Mouse (Mus musculus) hematopoietic stem cell, adult 5-6 weeks (primary cell): Measurements from ENCODE around the gene Abtb2. TPM values are rescaled to one million over a fixed set of nuclear protein-coding genes. Genes with fewer than 3 reads are reported as not detected.

Experiments used
- ATAC-seq, 2 experiments: fragments of 125-278 bp in 1 of 2; replicated peaks in 1 of 2; 2 replicates each; pipeline ENCODE4 v1.8.0; 2016 to 2017; ENCODE audit warnings: inconsistent platforms in 2 of 2, mild to moderate bottlenecking in 2 of 2, moderate number of reproducible peaks in 2 of 2, low read depth in 1 of 2, moderate TSS enrichment in 1 of 2; ENCODE audit not compliant: low FRiP score in 2 of 2, poor library complexity in 2 of 2, severe bottlenecking in 2 of 2, insufficient read depth in 1 of 2, low TSS enrichment in 1 of 2
- total RNA-seq: library from RNA; stranded (forward); fragments of 172-1452, 232-1000 nt; gene quantifications from 2 replicates; pipeline ENCODE4 v1.2.3, GENCODE M21; 2017

Gene Abtb2
- total RNA-seq, 1 experiment from 2014 or later: 2.5 TPM

DNA sequence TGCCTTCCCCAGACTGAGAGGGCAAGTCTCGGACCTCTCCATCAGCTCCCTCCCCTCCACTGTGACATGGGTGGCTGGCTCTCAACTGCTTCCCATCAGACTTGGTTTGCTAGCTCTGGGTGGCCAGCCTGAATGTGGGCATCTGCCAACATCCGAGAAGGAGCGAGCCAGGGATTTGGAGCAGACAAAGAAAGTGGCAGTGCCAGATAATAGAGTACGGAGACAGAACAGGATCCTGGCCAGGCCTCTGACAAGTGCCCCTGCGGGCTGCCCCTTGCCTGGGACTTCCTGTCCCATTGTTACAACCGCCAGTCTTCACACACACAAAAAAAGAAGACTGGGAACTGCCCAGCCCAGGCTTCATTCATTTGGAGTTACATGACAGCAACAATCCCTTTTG is 124.3 kb downstream of the Abtb2 start:
- no peak for ATAC-seq

DNA sequence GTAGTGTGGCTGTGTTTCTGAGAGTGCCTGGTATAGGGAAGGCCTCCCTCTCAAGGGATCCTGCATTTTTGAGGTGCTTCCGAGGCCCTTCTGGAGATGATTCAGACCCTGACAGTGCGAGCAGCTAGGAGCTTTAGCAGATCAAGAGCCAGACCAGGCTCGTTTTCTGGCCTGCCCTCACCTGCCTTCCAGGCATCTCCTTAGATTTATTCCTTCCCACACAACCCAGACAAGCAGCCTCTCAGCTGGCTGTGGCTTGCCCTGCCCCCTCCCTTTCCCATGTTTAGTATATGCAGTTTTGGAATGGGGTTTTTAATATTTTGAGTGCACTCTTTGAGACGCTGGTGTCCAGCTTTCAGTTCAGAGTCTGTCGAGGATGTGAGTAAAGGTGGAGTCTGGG is 124.7 kb downstream of the Abtb2 start:
- no peak for ATAC-seq

DNA sequence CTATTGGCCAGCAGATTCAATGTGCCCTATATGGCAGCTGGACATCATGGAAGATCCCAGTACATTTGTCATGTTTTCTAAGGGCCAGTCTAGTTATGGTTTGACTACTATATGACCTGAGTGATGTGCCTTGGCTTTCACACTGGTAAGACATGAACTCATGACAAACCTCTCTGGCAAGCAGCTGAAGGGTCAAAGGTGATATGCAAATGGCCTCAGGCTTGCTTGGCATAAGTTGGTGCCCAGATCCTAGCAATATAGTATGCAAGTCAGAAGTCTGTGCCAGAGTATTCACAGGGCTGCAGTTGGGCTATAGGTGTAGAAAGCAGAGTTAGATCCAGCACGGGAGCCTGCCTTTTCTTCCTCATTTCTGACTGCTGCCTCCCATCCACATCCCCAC is 125.2 kb downstream of the Abtb2 start:
- no peak for ATAC-seq

DNA sequence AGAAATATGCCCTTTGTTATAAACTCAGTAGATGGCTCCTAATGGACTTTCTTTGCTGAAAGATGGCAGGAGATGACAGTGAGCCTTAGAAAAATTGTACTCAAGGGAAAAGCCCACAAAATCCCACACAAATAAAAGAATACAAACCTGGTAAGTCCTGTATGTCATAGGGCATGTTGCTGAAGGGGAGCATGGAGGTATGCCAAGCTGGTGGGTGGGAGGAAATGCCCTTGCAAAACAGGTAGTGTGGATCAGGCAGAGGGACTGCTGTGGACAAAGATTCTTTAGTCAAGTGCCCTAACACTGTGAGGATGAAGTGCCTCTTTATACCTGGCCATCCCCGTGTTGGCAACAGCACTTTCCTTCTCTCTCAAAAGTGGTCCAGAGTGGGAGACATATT is 126.7 kb downstream of the Abtb2 start:
- no peak for ATAC-seq

DNA sequence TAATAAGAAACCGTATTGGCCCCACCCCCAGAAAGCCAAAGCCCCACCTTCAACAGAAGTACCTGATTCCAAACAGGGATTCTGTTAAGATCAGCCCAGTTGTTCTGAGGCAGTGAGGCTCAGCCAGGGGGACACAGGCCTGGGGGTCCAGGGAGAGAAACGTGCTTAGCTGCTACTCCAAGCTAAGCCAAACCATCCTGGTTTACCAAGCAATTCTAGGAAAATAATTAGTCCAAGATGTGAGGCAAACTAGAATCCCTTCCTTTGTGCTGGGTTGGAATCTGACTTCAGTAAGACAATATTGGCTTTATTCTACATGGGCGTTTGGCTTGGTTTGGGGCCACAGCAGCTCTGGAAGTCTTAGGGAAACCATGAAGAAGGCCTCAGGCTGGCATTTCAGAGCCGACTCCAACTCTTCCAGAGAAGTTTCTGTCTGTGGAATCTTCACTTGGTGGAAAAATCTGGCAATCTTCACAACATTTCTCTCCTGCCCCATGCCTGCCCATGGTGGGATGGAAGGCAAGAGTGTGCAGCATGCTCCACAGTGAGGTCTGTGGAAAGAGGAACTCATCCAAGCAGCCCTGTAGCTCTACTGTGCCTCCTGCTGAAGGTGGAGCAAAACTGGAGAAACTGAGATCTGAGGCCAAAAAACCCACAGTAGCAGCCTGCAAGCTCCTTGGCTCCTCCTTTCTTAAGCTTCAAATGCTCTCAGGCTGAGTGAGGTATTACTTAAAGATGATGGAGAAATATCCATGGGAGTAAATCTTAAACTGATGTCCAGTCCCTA is 128.9 kb downstream of the Abtb2 start:
- ATAC-seq: peak; percentile 16 to 54; a peak in 1 of 4 replicates

DNA sequence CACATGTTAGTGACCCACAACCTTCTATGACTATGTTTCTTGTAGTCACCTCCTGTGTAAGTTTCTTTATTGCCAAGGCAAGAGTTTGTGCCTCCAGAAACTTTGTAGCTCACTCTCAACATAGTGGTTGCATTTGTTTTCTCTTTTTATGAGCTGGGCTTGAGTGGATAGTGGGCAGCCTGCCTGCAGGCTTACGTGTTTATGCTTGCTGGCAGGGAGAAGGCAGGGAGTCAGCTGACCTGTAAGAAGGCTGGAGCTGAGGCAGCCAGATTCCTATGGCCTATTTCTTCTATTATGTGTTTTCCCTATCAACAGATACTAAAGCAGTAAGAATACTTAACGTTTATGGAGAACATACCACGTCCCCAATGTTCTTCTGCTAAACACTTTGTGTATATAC is 130.1 kb downstream of the Abtb2 start:
- ATAC-seq: no peak

DNA sequence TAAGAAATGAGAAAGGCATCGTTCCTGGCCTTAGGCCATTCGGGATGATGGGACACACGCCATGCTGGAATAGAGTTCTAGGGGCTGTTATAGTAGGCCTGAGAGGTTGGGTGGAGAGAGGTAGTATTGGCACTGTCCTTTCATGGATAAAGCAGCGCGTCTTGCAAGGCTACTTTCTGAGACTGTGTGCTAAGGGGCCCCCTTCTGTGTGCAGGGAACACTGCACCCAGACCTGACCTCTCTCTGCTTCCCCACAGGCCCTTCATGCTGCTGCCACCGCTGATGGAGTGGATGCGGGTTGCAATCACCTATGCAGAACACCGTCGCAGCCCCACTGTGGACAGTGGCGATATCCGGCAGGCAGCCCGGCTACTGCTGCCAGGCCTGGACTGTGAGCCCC is 134.4 kb downstream of the Abtb2 start:
- ATAC-seq: no peak

DNA sequence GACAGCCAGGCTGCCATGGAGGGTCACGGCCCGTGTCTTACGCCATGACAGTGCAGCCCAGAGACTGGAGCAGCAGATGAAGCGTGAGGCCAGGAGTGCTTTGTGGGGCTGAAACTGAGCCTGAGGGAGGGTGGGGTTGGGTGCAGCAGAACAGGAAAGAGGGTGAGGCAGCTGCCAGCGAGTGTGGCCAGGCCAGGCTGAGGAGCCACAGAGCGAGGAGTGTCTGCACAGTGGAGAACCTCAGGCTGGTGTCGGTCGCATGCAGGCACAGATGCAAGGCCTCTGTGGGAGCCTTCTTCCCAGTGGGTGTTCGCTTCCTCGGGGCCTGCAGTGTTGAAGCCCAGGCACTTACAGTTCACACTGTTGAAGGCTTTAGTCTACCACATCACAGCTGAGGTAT is 137.2 kb downstream of the Abtb2 start:
- peak; percentile 38 to 40; a peak in 3 of 4 replicates for ATAC-seq

DNA sequence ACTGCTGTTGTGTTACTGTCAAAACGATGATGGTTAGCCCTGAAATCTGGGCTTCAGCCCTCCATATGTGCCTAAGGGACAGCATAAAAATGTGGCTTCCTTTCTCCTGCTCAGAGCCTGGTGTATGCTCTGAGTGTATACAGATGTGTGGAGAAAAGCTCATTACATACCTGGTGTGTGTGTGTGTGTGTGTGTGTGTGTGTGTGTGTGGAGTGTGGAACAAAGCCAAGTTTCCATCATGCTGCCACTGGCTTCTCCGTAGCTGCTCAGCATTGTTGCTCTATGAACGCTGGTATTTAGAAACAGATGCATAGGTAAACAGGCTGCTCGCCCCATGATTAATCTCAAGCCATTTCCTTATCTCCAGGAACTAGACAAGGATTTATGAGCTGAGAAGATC is 137.8 kb downstream of the Abtb2 start:
- ATAC-seq: no peak

DNA sequence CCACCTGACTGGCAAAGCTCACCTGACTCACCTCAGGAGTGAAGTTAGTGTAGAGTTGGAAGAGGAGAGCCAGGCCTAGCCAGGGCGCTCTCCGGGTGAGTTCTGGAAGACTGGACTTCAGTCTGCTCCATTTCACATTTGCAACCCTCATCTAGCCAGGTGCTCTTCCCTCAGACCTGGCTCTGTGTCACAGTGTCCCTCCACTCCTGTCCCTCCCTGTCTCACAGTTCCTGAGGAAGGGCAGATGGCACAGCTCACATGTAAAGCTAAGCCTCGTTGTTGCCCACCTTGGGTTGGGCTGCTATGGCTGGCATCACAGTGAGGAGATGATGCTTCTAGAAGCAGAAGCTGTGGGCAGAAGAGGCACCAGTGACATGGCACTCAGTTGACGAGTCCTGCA is 139.7 kb downstream of the Abtb2 start:
- ATAC-seq: no peak; a peak in 1 of 4 replicates

DNA sequence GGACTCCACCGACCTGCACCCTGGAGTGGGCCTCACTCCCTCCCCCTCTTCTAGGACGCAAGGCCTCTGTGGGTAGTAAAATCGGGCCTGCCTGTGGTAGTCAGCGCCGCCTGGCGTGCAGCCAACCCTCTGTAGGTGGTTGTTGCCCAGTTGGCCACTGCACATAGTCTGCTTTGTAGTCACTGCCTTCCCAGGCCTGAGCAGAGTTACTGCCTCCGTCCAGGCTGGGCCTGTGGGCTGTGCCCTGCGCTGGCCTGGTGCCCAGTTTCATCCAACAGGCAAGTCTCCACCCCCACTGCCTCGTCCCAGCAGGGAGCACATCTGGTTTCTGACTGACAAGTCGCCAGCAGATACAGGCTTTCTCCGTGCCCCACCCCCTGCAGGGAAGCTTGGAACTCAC is 140.1 kb downstream of the Abtb2 start:
- peak; percentile 9 to 22; a peak in 1 of 4 replicates for ATAC-seq

DNA sequence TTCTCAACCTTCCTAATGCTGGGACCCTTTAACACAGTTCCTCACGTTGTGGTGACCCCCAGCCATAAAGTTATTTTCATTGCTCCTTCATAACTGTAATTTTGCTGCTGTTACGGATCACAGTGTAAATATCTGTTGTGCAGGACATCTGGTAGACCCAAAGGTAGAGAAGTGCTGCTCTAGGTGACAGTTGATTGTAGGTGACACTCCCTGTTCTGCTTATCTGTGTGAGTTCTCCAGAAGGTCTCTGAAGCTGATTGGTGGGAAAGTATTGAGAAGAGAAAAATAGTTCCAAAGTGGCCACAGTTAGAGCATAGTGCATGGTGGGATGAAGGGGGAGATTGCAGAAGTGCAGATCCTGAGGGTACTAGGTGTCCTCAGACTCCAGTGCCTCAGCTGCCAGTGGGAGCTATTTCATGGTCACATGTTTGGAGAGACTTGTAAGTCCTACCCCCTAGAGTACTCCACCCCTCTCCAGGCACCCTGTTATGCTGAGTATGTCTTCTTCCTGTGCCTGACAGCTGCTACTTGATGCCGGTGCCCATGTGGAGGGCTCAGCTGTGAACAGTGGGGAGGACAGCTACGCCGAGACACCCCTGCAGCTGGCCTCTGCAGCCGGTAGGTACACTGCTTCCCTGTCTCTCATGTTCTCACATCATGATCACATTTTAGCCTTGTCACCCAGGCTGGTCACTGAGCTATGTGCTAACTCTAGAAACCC is 141.1 kb downstream of the Abtb2 start:
- ATAC-seq: no peak

DNA sequence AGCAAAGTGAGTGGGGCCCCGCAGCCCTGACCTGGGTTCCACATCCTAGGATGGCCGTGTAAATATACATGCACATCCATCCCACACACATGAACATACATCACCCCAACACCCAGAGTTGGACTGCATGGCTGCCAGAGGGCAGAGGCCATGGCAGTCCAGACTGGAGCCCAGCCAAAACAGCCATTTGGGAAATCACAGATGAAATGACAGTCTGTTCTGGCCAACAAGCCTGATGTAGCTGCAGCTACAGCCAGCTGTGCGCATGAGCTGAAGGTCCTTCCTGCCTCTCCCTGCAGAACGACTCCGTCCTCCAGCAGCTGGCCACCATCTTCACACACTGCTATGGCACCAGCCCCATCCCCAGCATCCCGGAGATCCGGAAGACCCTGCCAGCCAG is 144.7 kb downstream of the Abtb2 start:
- ATAC-seq: no peak

DNA sequence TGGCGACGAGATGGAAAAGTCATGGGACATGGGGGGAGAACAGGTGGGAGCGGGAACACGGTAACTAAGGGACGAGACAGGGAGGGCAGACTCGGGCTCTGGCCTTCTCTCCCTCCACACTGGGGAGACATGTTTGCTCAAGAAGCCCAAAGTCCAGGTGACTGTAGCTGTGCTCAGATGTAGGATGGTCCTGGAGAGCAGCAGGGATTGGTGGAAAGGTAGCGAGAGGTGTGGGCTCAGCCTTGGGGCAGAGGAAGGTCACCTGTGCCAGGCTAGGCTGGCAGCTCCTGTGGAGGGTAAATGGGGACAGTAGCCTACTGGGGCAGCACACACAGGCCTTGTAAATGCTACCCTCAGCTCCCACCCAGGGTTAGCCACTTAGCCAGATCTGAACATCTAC is 147.7 kb downstream of the Abtb2 start:
- no peak for ATAC-seq

DNA sequence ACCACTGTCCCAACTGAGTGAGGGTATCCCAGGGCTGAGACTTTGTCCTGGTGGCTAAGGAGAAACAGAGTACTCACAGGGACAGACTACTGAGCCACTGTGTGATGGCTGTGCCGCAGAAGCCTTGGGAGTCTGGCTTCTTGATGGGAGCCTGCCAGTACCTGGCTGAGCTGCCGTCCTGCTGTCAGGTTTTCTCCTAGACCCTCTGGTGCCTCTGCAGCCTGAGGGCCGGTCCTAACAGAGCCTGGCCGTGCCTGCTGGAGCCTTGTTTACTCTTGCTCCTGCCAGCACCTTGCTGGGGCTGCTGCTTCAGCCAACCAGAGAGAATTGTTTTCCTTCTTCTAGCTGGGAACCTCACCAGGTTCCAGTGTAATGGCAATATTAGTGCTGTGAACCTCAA is 148.3 kb downstream of the Abtb2 start:
- no peak for ATAC-seq

DNA sequence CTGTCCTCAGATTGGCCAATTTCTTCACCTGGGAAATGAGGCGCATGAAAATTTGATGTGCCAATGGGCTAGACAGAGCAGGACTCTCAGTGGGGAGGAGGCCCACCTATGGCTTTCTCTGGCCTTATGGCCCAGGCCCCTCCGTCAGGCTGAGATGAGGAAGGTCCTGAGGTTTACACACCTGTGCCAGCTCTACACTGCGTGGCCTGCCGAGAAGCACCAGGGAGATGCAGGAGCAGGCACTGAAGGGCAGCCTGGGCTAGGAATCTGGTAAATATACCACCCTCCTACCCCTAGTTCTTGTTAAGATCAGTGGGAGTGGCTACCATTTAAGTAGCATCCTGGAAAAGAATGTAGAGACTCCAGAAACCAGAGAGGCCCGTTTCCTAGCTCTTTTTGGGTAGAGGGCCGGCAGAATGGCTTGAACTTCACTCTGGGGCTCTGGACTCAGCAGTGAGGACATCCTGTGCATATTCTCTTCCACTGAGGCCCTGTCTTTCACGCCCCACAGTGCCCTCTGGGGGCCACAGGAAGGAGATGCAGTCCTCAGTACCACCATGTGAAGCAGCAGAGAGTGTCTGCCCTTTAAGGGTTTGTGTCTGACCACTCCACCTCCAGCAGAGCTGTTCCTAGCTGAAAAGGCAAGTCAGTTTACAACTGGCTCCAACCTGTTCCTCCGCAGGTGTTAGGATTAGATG is 152.6 kb downstream of the Abtb2 start:
- peak; percentile 78 to 82 for ATAC-seq

DNA sequence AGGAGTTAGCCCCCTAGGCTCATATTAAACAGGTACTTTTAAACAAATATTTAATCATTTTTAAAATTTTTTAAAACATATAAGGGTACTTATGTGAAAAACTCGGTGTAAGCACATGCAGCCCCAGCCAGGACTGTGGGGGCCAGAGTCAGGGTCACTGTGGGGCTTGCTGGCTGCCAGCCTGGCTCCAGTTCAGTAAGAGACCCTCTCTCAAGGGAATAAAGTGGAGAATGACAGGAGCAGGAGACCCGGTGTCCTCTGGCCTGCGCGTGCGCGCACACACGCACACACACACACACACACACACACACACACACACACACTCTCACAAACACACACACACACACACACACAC is 153.2 kb downstream of the Abtb2 start:
- no peak for ATAC-seq

DNA sequence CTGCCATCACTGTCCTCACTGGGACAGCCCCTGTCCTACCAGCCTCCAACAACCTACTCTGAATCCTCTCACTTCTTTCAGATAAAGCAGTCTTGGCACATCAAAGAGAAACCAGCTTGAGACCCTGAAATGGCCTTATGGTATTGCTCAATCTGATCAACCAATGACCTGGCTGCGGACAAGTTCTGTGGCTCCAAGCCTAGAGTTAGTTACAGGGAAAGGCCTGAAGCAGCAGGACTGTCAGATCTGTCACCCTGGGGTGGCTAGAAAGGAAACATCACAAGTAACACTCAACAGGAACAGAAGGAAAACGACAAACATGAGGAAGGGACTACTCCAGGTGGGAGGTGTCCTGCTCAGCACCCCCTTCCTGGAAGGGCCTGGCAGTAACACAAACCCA is 158.4 kb downstream of the Abtb2 start:
- no peak for ATAC-seq
